Mouse (Mus musculus) fibroblast of lung, adult 2 months (primary cell): ENCODE data around the gene Nfkb1.

Experiments
- DNase-seq: peaks from one replicate; pipeline ENCODE4 v3.0.0-alpha.2; 2011; ENCODE audit warnings: low read depth

The Nfkb1 gene

DNA sequence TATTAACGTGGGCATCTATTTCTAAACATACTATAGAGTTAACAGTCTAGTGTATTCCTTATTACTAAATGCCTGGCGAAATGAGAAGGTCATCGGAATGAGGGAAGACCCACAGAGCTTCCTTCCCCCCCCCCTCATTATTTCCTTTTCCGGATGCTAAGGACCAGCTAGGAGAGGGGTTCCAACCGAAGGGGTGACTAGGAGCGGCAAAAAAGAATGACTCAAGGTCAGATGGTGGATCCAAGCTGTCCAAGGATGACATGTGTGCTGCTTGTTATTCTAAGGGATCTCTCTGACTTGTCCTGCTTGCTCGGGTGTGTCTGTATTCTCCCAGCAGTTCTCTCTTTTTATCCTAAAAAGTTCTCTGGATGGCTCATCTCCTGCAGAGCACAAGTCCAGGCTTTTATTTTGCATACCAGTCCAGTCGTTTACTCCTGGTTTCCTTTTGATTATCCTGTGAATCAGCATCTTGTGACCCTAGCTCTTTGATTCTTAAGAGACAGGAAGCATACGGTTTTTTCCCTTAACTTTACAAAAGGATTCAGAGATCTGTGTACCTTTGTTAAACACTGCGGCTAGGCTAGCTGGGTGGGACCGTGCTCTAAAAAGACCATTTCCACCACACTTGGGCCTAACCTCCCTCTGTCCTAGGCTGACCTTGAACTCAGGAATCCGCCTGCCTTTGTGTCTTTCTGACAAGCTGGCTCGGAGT is 145.0 kb downstream of the Nfkb1 start:
- no peak for DNase-seq
